Comparison of ENCODE assay signal across 22 mouse cellular contexts in genomic region chr5:37864309-37864708, GRCm38 (mm10). TPM values are rescaled to one million over a fixed set of nuclear protein-coding genes. Genes with fewer than 3 reads are reported as not detected.
A peak's percentile ranks its signal among the peaks of the same experiment; 100 is the strongest.
DNase-seq lines count a peak whose midpoint lies in the region; ATAC-seq and TF ChIP-seq lines count a peak whose summit lies in the region.
"Had no signal": no experiment of that assay in that cellular context is flagged by ENCODE, and none has a peak within 500 bp of the region (broad histone marks: within the 10 kb centered on the region; RNA-seq: fewer than 3 reads in every experiment).

No protein-coding gene starts in this region.

- no peak overlapping the region for H3K27ac ChIP-seq in embryonic facial prominence, embryonic 11.5 days (replicated peaks; ENCODE audit: low read depth, low read length)
- no peak overlapping the region for H3K27ac ChIP-seq in embryonic facial prominence, embryonic 10.5 days (replicated peaks)
- H3K27ac ChIP-seq in testis, adult 2 months (ENCODE audit: control insufficient read depth, insufficient read depth, low read depth, low read length): no peak overlapping the region

- H3K4me1 ChIP-seq in embryonic facial prominence, embryonic 11.5 days (ENCODE audit: control insufficient read depth, insufficient read depth, low read length): no peaks in the 10 kb centered on the region
- 0 out of 2 replicates have a peak, but pooled peaks cover 8% of the 10 kb centered on the region for H3K4me1 ChIP-seq in embryonic facial prominence, embryonic 10.5 days
- H3K4me1 ChIP-seq in testis, adult 2 months (ENCODE audit: control insufficient read depth, insufficient read depth, low read length): no peaks in the 10 kb centered on the region

- no peaks in the 10 kb centered on the region for H3K27me3 ChIP-seq in embryonic facial prominence, embryonic 11.5 days (ENCODE audit: control insufficient read depth, insufficient read depth, low read length)
- H3K27me3 ChIP-seq in embryonic facial prominence, embryonic 10.5 days (replicated peaks; ENCODE audit: low read depth, poor library complexity, severe bottlenecking): peaks cover 52% of the 10 kb centered on the region
- H3K27me3 ChIP-seq in testis, adult 2 months (ENCODE audit: control insufficient read depth, insufficient read depth, low read length): no peaks in the 10 kb centered on the region

- H3K4me2 ChIP-seq in embryonic facial prominence, embryonic 11.5 days (ENCODE audit: low read depth, low read length): no peak overlapping the region

- TF ChIP-seq POLR2A in testis, adult 2 months (IDR thresholded peaks at IDR 0.05; ENCODE audit: control insufficient read depth, low read depth, low read length): no peak

- no peak overlapping the region for H3K9ac ChIP-seq in embryonic facial prominence, embryonic 11.5 days (replicated peaks; ENCODE audit: low read length)

- H3K4me3 ChIP-seq in embryonic facial prominence, embryonic 11.5 days (ENCODE audit: low read depth, low read length): no peak overlapping the region
- H3K4me3 ChIP-seq in embryonic facial prominence, embryonic 10.5 days: no peak overlapping the region
- H3K4me3 ChIP-seq in testis, adult 2 months (ENCODE audit: control insufficient read depth, low read depth, low read length): peak overlapping the region; percentile 21

- no peaks in the 10 kb centered on the region for H3K36me3 ChIP-seq in embryonic facial prominence, embryonic 11.5 days (replicated peaks; ENCODE audit: control insufficient read depth, insufficient read depth, low read depth, low read length)
- no peaks in the 10 kb centered on the region for H3K36me3 ChIP-seq in embryonic facial prominence, embryonic 10.5 days (replicated peaks)
- H3K36me3 ChIP-seq in testis, adult 2 months (ENCODE audit: control insufficient read depth, insufficient read depth, low read length): no peaks in the 10 kb centered on the region
- H3K36me3 ChIP-seq: G1E had no signal

- H3K9me3 ChIP-seq in embryonic facial prominence, embryonic 11.5 days (replicated peaks; ENCODE audit: control insufficient read depth, low read length): no peaks in the 10 kb centered on the region
- H3K9me3 ChIP-seq in embryonic facial prominence, embryonic 10.5 days: no peaks in the 10 kb centered on the region

- 0 out of 2 replicates have a peak, but pooled peaks have one; percentile 61 for ATAC-seq in embryonic facial prominence, embryonic 11.5 days (replicated peaks; ENCODE audit: insufficient number of reproducible peaks, low FRiP score, low TSS enrichment, low read depth)
- ATAC-seq: activated CD4-positive, CD25-positive, alpha-beta regulatory T cell, adult 4 months; CD4-positive, CD25-positive, alpha-beta regulatory T cell, adult 4 months; Patski had no signal

- WGBS in embryonic facial prominence, embryonic 11.5 days: 89% methylated on average over 2 of the region's 2 CpGs
- 97% methylated on average over 2 of the region's 2 CpGs for WGBS in embryonic facial prominence, embryonic 10.5 days

- no peak for TF ChIP-seq CTCF in testis, adult 2 months (IDR thresholded peaks at IDR 0.05; ENCODE audit: control insufficient read depth, insufficient read depth, insufficient replicate concordance, low read depth, low read length)

- DNase-seq in embryonic facial prominence, embryonic 11.5 days (ENCODE audit: low spot score): no peak
- no peak for DNase-seq in embryonic facial prominence, embryonic 10.5 days (ENCODE audit: low spot score)
- DNase-seq in heart, adult 11 months: peak; percentile 53
- DNase-seq in heart, adult 8-10 months (ENCODE audit: low spot score): no peak
- DNase-seq in testis, postnatal 10 days (ENCODE audit: low spot score): no peak
- DNase-seq: adrenal gland, adult 2 months; adrenal gland, adult 8-10 months; adrenal gland, postnatal 10 days; adrenal gland, postnatal 14 days; adrenal gland, postnatal 25 days; adrenal gland, postnatal 36 days; B cell, adult 2 months; cerebellum, adult 11 months; cerebellum, adult 11-12 months; cerebellum, adult 18-20 months had no signal

RNA-seq across cellular contexts. Expression of gene Msx1, which starts 39.9 kb away (rescaled TPM):
- 330 and 367 TPM in 2 replicates for polyA plus RNA-seq in embryonic facial prominence, embryonic 11.5 days (2014; fragmentation: Nextera tagmentation; extraction: Ambion mirVana)
- polyA plus RNA-seq in embryonic facial prominence, embryonic 10.5 days (2016; fragmentation: Nextera tagmentation; extraction: Ambion mirVana): 333 and 362 TPM in 2 replicates
- 1 to 10 TPM; 3.0 to 3.8 (median 3.3) TPM for total RNA-seq in heart, adult 8-10 months (2022)
- polyA plus RNA-seq in testis, adult 2 months (2012; rRNA removed): 0.18 TPM in 1 of 2 replicates, not detected in the other
- total RNA-seq: CH12.LX, G1E, MEL had no signal
- polyA plus RNA-seq: CD4-positive, CD25-positive, alpha-beta regulatory T cell, adult 4 months; G1E had no signal

Comparison
In these comparisons a context has a peak if more than half of its experiments do, and no peak if none do; other contexts are left out.
1. RNA of gene Msx1, which starts 39.9 kb away (polyA plus RNA-seq): 333 to 362 TPM in embryonic facial prominence, embryonic 10.5 days and 330 to 367 TPM in embryonic facial prominence, embryonic 11.5 days; 0.18 TPM in testis, adult 2 months; every median in the first group is over 100 times any median in the second.